Mouse (Mus musculus): ENCODE measurements around the gene 4931422A03Rik. TPM values are rescaled to one million over a fixed set of nuclear protein-coding genes. Genes with fewer than 3 reads are reported as not detected.

The 4931422A03Rik gene
- polyA plus RNA-seq, 1 experiment from 2014 or later = 2.0 TPM

- Histone ChIP-seq H3K4me2 (replicated peaks) (no peak overlapping the region), H3K9ac (replicated peaks) (no peak overlapping the region), H3K36me3 (no peaks in the 10 kb centered on the region), H3K4me3 (no peak overlapping the region), H3K27ac (replicated peaks) (no peak overlapping the region), H3K9me3 (no peaks in the 10 kb centered on the region), H3K4me1 (peaks cover 9% of the 10 kb centered on the region; the same call in 1 of the 2 replicates), H3K27me3 (no peaks in the 10 kb centered on the region)
- ATAC-seq (ENCODE audit: low FRiP score, low read depth) = no peak
- 67% methylated on average over 13 of the region's 13 CpGs for WGBS
Measured at GRCm38 (mm10) chr2:103930306-103931019, 97.7 kb downstream of the 4931422A03Rik start.

GRCm38 (mm10) chr2:103927610-103928145 is 100.5 kb downstream of the 4931422A03Rik start:
- Histone ChIP-seq H3K4me3 (no peak overlapping the region), H3K9ac (replicated peaks) (no peak overlapping the region), H3K4me1 (peaks cover 9% of the 10 kb centered on the region; the same call in 1 of the 2 replicates), H3K9me3 (no peaks in the 10 kb centered on the region), H3K4me2 (replicated peaks) (no peak overlapping the region), H3K27ac (replicated peaks) (no peak overlapping the region), H3K27me3 (no peaks in the 10 kb centered on the region), H3K36me3 (no peaks in the 10 kb centered on the region)
- 40% methylated on average over 1 of the region's 1 CpGs for whole genome bisulfite sequencing
- no peak for ATAC-seq (ENCODE audit: low FRiP score, low read depth)

GRCm38 (mm10) chr2:103926586-103927113 is 101.5 kb downstream of the 4931422A03Rik start:
- H3K9me3 ChIP-seq = no peaks in the 10 kb centered on the region
- no peak overlapping the region for H3K9ac ChIP-seq (replicated peaks)
- H3K4me2 ChIP-seq (replicated peaks) = no peak overlapping the region
- no peak for ATAC-seq (ENCODE audit: low FRiP score, low read depth)
- H3K36me3 ChIP-seq = no peaks in the 10 kb centered on the region
- H3K27me3 ChIP-seq = no peaks in the 10 kb centered on the region
- no peak overlapping the region for H3K4me3 ChIP-seq
- WGBS = 91% methylated on average over 4 of the region's 4 CpGs
- H3K27ac ChIP-seq (replicated peaks) = no peak overlapping the region
- H3K4me1 ChIP-seq = peaks cover 9% of the 10 kb centered on the region; the same call in 1 of the 2 replicates

- WGBS = 76% methylated on average over 6 of the region's 6 CpGs
- Histone ChIP-seq H3K36me3 (no peaks in the 10 kb centered on the region), H3K4me3 (no peak overlapping the region), H3K4me1 (no peaks in the 10 kb centered on the region), H3K9ac (replicated peaks) (no peak overlapping the region), H3K27me3 (no peaks in the 10 kb centered on the region), H3K9me3 (no peaks in the 10 kb centered on the region), H3K4me2 (replicated peaks) (no peak overlapping the region), H3K27ac (replicated peaks) (no peak overlapping the region)
- ATAC-seq (ENCODE audit: low FRiP score, low read depth) = no peak
Measured at GRCm38 (mm10) chr2:103919488-103919887, 108.7 kb downstream of the 4931422A03Rik start.

GRCm38 (mm10) chr2:103918375-103918774 is 109.8 kb downstream of the 4931422A03Rik start:
- WGBS = 80% methylated on average over 2 of the region's 2 CpGs
- no peaks in the 10 kb centered on the region for H3K27me3 ChIP-seq
- H3K4me1 ChIP-seq = no peaks in the 10 kb centered on the region
- H3K4me3 ChIP-seq = no peak overlapping the region
- no peaks in the 10 kb centered on the region for H3K9me3 ChIP-seq
- H3K4me2 ChIP-seq (replicated peaks) = no peak overlapping the region
- H3K27ac ChIP-seq (replicated peaks) = no peak overlapping the region
- H3K36me3 ChIP-seq = no peaks in the 10 kb centered on the region
- no peak for ATAC-seq (ENCODE audit: low FRiP score, low read depth)
- H3K9ac ChIP-seq (replicated peaks) = no peak overlapping the region

- H3K4me1 ChIP-seq = no peaks in the 10 kb centered on the region
- 79% methylated on average over 5 of the region's 5 CpGs for WGBS
- no peak overlapping the region for H3K9ac ChIP-seq (replicated peaks)
- ATAC-seq (ENCODE audit: low FRiP score, low read depth) = no peak
- H3K4me2 ChIP-seq (replicated peaks) = no peak overlapping the region
- no peak overlapping the region for H3K27ac ChIP-seq (replicated peaks)
- H3K9me3 ChIP-seq = no peaks in the 10 kb centered on the region
- H3K4me3 ChIP-seq = no peak overlapping the region
- H3K27me3 ChIP-seq = no peaks in the 10 kb centered on the region
- H3K36me3 ChIP-seq = no peaks in the 10 kb centered on the region
Measured at GRCm38 (mm10) chr2:103917375-103917774, 110.8 kb downstream of the 4931422A03Rik start.

Other genes starting within 250 kb of the 4931422A03Rik start
- 559 and 587 TPM in 2 replicates for gene Caprin1, start 230.7 kb downstream of the 4931422A03Rik start, polyA plus RNA-seq (2016; fragmentation: Nextera tagmentation; extraction: Ambion mirVana)
- gene Lmo2, start 70.4 kb downstream of the 4931422A03Rik start, polyA plus RNA-seq (2016; fragmentation: Nextera tagmentation; extraction: Ambion mirVana) = 28.5 and 29.8 TPM in 2 replicates
- 58.8 and 60.8 TPM in 2 replicates for gene Fbxo3, start 640 bp downstream of the 4931422A03Rik start, polyA plus RNA-seq (2016; fragmentation: Nextera tagmentation; extraction: Ambion mirVana)
- not detected in 2 replicates for gene Gm10912, start 37.5 kb upstream of the 4931422A03Rik start, polyA plus RNA-seq (2016; fragmentation: Nextera tagmentation; extraction: Ambion mirVana)
- not detected in 2 replicates for gene Gm10799, start 40.2 kb upstream of the 4931422A03Rik start, polyA plus RNA-seq (2016; fragmentation: Nextera tagmentation; extraction: Ambion mirVana)
- gene Cd59b, start 41.5 kb upstream of the 4931422A03Rik start, polyA plus RNA-seq (2016; fragmentation: Nextera tagmentation; extraction: Ambion mirVana) = 3.2 TPM in 2 replicates
- gene Cd59a, start 67.4 kb upstream of the 4931422A03Rik start, polyA plus RNA-seq (2016; fragmentation: Nextera tagmentation; extraction: Ambion mirVana) = 22.5 and 25.0 TPM in 2 replicates
- gene A930018P22Rik, start 94.4 kb upstream of the 4931422A03Rik start, polyA plus RNA-seq (2016; fragmentation: Nextera tagmentation; extraction: Ambion mirVana) = not detected in 2 replicates